Mouse (Mus musculus) lung, postnatal 0 days (tissue): ENCODE results near the gene Pcca.

Experiments
- CTCF ChIP-seq: IDR thresholded peaks from 2 replicates; pipeline ENCODE4 v1.5.1; 2016; ENCODE audit warnings: antibody characterized with exemption, mild to moderate bottlenecking
- EP300 ChIP-seq: IDR thresholded peaks from 2 replicates; pipeline ENCODE4 v1.6.1; 2016; ENCODE audit warnings: antibody characterized with exemption, mild to moderate bottlenecking, control low read depth

GRCm38 (mm10) chr14:122903923-122904351, 369.8 kb downstream of the Pcca start:
- TF ChIP-seq CTCF, result no peak
- TF ChIP-seq EP300, result no peak
